Mouse (Mus musculus) kidney, postnatal 0 days (tissue): Measurements from ENCODE around the gene Mitf. TPM values are rescaled to one million over a fixed set of nuclear protein-coding genes. Genes with fewer than 3 reads are reported as not detected.

ENCODE experiments used
- ATAC-seq: fragments of 200-750 bp; cut with Nextera tagmentation; replicated peaks from 2 replicates; pipeline ENCODE4 v1.8.0; 2017; ENCODE audit warnings: low read depth, moderate number of reproducible peaks, moderate TSS enrichment, moderate library complexity; ENCODE audit not compliant: low FRiP score
- DNase-seq: peaks from one replicate; pipeline ENCODE4 v3.0.0-alpha.2; 2016; ENCODE audit warnings: low spot score
- H3K27ac ChIP-seq: fragments of 300-500 bp; sonication (generic); 2 replicates; pipeline ENCODE4 v1.5.1; 2014; ENCODE audit warnings: mild to moderate bottlenecking
- H3K27me3 ChIP-seq: fragments of 300-500 bp; sonication (generic); 2 replicates; pipeline ENCODE4 v1.6.1; 2014; ENCODE audit warnings: low read length, mixed read lengths; ENCODE audit not compliant: insufficient read depth
- H3K36me3 ChIP-seq: fragments of 300-500 bp; sonication (generic); 2 replicates; pipeline ENCODE4 v1.6.1; 2014; ENCODE audit warnings: low read length, mixed read lengths; ENCODE audit not compliant: insufficient read depth
- H3K4me1 ChIP-seq: fragments of 300-500 bp; sonication (generic); replicated peaks from 2 replicates; pipeline ENCODE4 v1.6.1; 2014; ENCODE audit warnings: antibody characterized with exemption, low read length, mixed read lengths; ENCODE audit not compliant: insufficient read depth
- H3K4me2 ChIP-seq: fragments of 300-500 bp; sonication (generic); 2 replicates; pipeline ENCODE4 v1.6.1; 2014; ENCODE audit warnings: mild to moderate bottlenecking, low read length, moderate library complexity, mixed read lengths
- H3K4me3 ChIP-seq: fragments of 300-500 bp; sonication (generic); replicated peaks from 2 replicates; pipeline ENCODE4 v1.5.1; 2014; ENCODE audit warnings: low read depth, low read length
- H3K9ac ChIP-seq: fragments of 300-500 bp; sonication (generic); 2 replicates; pipeline ENCODE4 v1.6.1; 2014; ENCODE audit warnings: low read depth, low read length
- H3K9me3 ChIP-seq: fragments of 300-500 bp; sonication (generic); replicated peaks from 2 replicates; pipeline ENCODE4 v1.6.1; 2016; ENCODE audit warnings: low read length, inconsistent platforms, mixed read lengths
- CTCF ChIP-seq: IDR thresholded peaks from 2 replicates; pipeline ENCODE4 v1.5.1; 2016; ENCODE audit warnings: antibody characterized with exemption, low read depth, mild to moderate bottlenecking, moderate library complexity
- WGBS: fragments of 180-500 bp; shearing (Covaris S2); extraction: QIAGEN DNeasy Blood & Tissue Kit; methylation state at CpG from one replicate; pipeline ENCODE4 v1.1.7; 2014; 5-methylcytosine and 5-hydroxymethylcytosine counted together
- polyA plus RNA-seq: library from polyadenylated mRNA; unstranded; fragments of >200 nt; fragmentation: Nextera tagmentation; extraction: Ambion mirVana; gene quantifications from 2 replicates; pipeline ENCODE4 v1.2.1, GENCODE M21; 2015

The Mitf gene
- polyA plus RNA-seq, 1 experiment from 2014 or later = 6.8 TPM

GRCm38 (mm10) chr6:97767836-97768235, 39.0 kb upstream of the Mitf start:
- H3K4me3 ChIP-seq = no peak overlapping the region
- no peaks in the 10 kb centered on the region for H3K9me3 ChIP-seq
- no peak for TF ChIP-seq CTCF
- no peak overlapping the region for H3K27ac ChIP-seq
- no peaks in the 10 kb centered on the region for H3K27me3 ChIP-seq
- WGBS = 79% methylated on average over 2 of the region's 2 CpGs
- no peak overlapping the region for H3K4me2 ChIP-seq
- DNase-seq = no peak
- H3K36me3 ChIP-seq = no peaks in the 10 kb centered on the region
- no peak for ATAC-seq
- H3K9ac ChIP-seq = no peak overlapping the region
- no peaks in the 10 kb centered on the region for H3K4me1 ChIP-seq

DNA sequence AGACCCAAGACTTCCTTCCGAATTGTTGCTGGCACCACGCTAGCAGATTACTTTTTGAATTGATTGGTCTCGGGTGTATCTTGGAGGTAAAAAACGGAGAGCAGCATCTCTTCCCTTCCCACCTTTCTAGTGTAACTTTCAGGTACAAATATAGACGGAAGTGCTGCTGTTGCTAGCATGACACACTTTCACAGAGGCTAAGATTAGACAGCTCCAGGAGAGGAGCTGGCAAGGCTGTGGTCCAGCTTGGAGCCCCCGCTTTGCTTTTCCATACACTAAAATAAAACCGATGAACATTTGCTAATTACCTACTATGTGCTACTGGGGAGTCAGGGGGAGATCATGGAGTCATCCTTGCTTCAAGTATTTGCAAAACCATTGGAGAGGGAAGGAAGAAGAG, 37.3 kb upstream of the Mitf start:
- no peak overlapping the region for H3K4me3 ChIP-seq
- 91% methylated on average over 7 of the region's 7 CpGs for WGBS
- no peaks in the 10 kb centered on the region for H3K9me3 ChIP-seq
- H3K27ac ChIP-seq = no peak overlapping the region
- H3K36me3 ChIP-seq = no peaks in the 10 kb centered on the region
- H3K9ac ChIP-seq = no peak overlapping the region
- no peak for ATAC-seq
- H3K4me1 ChIP-seq = no peaks in the 10 kb centered on the region
- no peak for DNase-seq
- TF ChIP-seq CTCF = no peak
- H3K4me2 ChIP-seq = no peak overlapping the region
- no peaks in the 10 kb centered on the region for H3K27me3 ChIP-seq

DNA sequence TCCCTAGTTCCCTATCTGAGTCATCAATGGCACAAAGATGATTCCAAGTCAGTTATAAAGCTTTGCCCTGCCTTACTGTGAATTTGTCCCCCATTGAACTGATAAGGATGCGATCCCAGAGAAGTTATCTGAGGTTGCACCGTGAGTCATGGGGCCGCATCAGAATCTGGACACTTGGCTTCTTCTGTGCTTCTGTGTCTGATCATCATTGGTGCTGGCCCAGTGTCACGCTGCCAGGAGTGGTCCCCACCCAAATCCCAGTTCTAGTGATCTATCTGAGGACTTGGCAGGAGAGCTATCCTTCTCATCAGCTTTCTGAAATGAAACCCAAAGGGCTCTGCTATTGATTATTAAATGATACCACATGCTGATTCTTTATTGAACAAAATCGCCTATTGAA, 25.5 kb upstream of the Mitf start:
- Histone ChIP-seq H3K4me1 (no peaks in the 10 kb centered on the region), H3K9ac (no peak overlapping the region), H3K27me3 (no peaks in the 10 kb centered on the region), H3K36me3 (no peaks in the 10 kb centered on the region), H3K4me3 (no peak overlapping the region), H3K9me3 (no peaks in the 10 kb centered on the region), H3K27ac (no peak overlapping the region), H3K4me2 (no peak overlapping the region)
- WGBS = 96% methylated on average over 5 of the region's 5 CpGs
- no peak for TF ChIP-seq CTCF
- DNase-seq = no peak
- ATAC-seq = no peak

GRCm38 (mm10) chr6:97782291-97782690, 24.6 kb upstream of the Mitf start:
- no peaks in the 10 kb centered on the region for H3K36me3 ChIP-seq
- WGBS = 84% methylated on average over 6 of the region's 6 CpGs
- no peak overlapping the region for H3K27ac ChIP-seq
- no peak overlapping the region for H3K4me2 ChIP-seq
- no peaks in the 10 kb centered on the region for H3K9me3 ChIP-seq
- DNase-seq (no peak), ATAC-seq (no peak)
- H3K4me1 ChIP-seq = no peaks in the 10 kb centered on the region
- no peaks in the 10 kb centered on the region for H3K27me3 ChIP-seq
- H3K4me3 ChIP-seq = no peak overlapping the region
- no peak overlapping the region for H3K9ac ChIP-seq
- no peak for TF ChIP-seq CTCF

- Histone ChIP-seq H3K27me3 (no peaks in the 10 kb centered on the region), H3K27ac (no peak overlapping the region), H3K9me3 (no peaks in the 10 kb centered on the region), H3K9ac (no peak overlapping the region), H3K4me3 (no peak overlapping the region), H3K4me1 (no peaks in the 10 kb centered on the region), H3K36me3 (no peaks in the 10 kb centered on the region), H3K4me2 (no peak overlapping the region)
- no peak for TF ChIP-seq CTCF
- ATAC-seq = no peak
- 89% methylated on average over 4 of the region's 4 CpGs for WGBS
- DNase-seq = no peak
Observed at GRCm38 (mm10) chr6:97786871-97787270, 20.0 kb upstream of the Mitf start.

GRCm38 (mm10) chr6:97788361-97788974, 18.4 kb upstream of the Mitf start:
- Histone ChIP-seq H3K9me3 (no peaks in the 10 kb centered on the region), H3K4me3 (no peak overlapping the region), H3K4me1 (no peaks in the 10 kb centered on the region), H3K27ac (no peak overlapping the region), H3K4me2 (no peak overlapping the region), H3K27me3 (no peaks in the 10 kb centered on the region), H3K36me3 (no peaks in the 10 kb centered on the region), H3K9ac (no peak overlapping the region)
- no peak for TF ChIP-seq CTCF
- WGBS = 83% methylated on average over 9 of the region's 9 CpGs
- no peak for DNase-seq
- ATAC-seq = no peak

GRCm38 (mm10) chr6:97789700-97790099, 17.2 kb upstream of the Mitf start:
- DNase-seq (no peak), ATAC-seq (no peak)
- no peak overlapping the region for H3K9ac ChIP-seq
- H3K4me2 ChIP-seq = no peak overlapping the region
- no peak overlapping the region for H3K27ac ChIP-seq
- H3K27me3 ChIP-seq = no peaks in the 10 kb centered on the region
- no peaks in the 10 kb centered on the region for H3K4me1 ChIP-seq
- H3K36me3 ChIP-seq = no peaks in the 10 kb centered on the region
- WGBS = 43% methylated on average over 7 of the region's 7 CpGs
- H3K4me3 ChIP-seq = no peak overlapping the region
- no peaks in the 10 kb centered on the region for H3K9me3 ChIP-seq
- no peak for TF ChIP-seq CTCF
